Mouse (Mus musculus): Measurements from ENCODE around the gene Lrrn2. TPM values are rescaled to one million over a fixed set of nuclear protein-coding genes. Genes with fewer than 3 reads are reported as not detected.

Lrrn2 gene
- polyA plus RNA-seq, 1 experiment from 2014 or later, result 9.8 TPM

DNA sequence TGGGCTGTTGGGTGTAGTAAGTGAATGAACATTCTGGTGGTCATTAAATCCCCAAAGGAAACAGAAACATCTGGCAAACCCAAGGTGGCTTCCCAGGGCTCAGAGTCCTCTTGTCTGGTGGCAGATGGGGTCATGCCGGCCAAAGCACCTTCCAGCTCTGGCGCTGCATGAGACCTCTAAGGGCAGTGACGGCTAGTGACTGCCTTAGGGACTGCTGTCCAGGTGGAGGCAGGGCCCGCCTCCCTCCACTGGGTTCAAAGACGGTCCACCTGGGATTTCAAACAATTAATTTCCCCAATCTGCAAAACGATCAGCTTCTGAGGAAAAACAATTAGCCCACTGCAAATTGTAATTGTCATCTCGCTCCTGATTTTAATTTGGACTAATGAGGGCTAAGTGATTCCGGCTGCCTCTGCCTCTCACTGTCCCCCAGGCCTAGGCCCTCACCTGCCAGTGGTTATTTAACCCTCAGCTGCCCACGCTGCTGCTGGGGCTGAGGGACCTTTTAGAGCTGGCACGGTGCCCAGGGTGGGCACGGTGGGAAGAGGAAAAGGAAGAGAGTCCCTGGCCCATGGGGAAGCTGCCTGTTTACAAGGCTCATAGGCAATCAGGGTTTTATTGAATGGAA, 30.5 kb downstream of the Lrrn2 start:
- H3K9ac ChIP-seq, result no peak overlapping the region
- H3K4me2 ChIP-seq, result no peak overlapping the region
- ATAC-seq (ENCODE audit: insufficient number of reproducible peaks, low FRiP score), result no peak
- WGBS, result 71% methylated on average over 11 of the region's 11 CpGs
- H3K4me3 ChIP-seq, result no peak overlapping the region
- H3K27me3 ChIP-seq (replicated peaks), result no peaks in the 10 kb centered on the region
- H3K27ac ChIP-seq (ENCODE audit: poor library complexity, severe bottlenecking), result no peak overlapping the region
- 0 out of 2 replicates have a peak, but pooled peaks cover 4% of the 10 kb centered on the region for H3K4me1 ChIP-seq (replicated peaks)
- 0 out of 2 replicates have a peak, but pooled peaks cover 5% of the 10 kb centered on the region for H3K9me3 ChIP-seq (replicated peaks)
- no peaks in the 10 kb centered on the region for H3K36me3 ChIP-seq

DNA sequence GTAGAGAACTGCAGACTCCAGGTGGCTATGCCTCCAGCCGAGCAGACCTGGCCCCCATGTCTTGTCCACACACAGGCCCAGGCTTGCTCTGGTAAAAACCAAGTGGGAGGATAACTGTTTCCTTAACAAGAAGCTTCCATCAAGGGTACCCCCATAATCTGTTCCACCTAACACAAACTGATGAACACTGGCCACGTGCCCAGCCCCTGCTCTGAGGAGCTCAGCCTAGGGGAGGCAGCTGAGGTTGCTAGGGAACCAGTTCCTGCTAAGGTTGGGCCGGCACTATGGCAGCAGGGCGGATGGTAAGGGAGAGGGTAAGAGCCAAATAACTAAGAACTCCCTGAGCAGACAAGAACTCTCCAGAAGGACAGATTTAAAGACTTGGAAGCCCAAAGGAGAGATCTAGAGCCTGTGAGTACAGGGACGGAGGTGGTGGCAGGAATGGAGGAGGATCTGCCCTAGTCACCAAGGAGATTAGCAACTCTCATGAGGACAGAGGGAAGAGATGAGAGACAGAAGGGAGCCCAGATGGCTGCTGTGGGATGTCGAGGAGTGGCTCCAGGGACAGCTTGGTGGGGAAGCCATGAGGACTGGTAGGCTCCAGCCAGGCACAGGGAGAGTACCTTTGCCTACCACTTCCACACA, 35.9 kb downstream of the Lrrn2 start:
- Histone ChIP-seq H3K27me3 (replicated peaks) (0 out of 2 replicates have a peak, but pooled peaks cover 8% of the 10 kb centered on the region), H3K36me3 (no peaks in the 10 kb centered on the region), H3K4me3 (no peak overlapping the region), H3K9ac (no peak overlapping the region), H3K9me3 (replicated peaks) (no peaks in the 10 kb centered on the region), H3K4me2 (no peak overlapping the region), H3K27ac (ENCODE audit: poor library complexity, severe bottlenecking) (no peak overlapping the region), H3K4me1 (replicated peaks) (peaks cover 18% of the 10 kb centered on the region; the same call in 1 of the 2 replicates)
- ATAC-seq (ENCODE audit: insufficient number of reproducible peaks, low FRiP score), result no peak
- 54% methylated on average over 6 of the region's 6 CpGs for WGBS

DNA sequence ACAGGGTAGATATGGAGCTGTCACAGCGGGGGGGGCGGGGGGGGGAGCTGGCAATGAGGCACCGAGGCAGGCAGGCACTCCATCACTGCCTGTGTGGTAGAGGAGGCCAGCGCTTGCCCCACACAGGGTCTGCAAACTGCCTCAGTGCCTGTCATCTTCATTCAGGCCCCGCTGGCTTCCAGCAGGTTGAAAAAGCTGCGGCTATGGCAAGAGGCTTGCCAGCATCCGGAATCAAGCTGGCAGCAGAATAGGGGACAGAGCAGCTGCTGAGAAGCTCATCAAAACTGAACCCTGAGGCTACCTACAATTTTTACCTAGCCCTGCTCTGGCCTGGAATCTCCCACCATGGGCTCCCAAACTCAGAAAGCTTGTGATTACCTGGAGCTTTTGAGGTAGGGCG, 37.5 kb downstream of the Lrrn2 start:
- peaks cover 34% of the 10 kb centered on the region for H3K4me1 ChIP-seq (replicated peaks)
- H3K27ac ChIP-seq (ENCODE audit: poor library complexity, severe bottlenecking), result no peak overlapping the region
- H3K36me3 ChIP-seq, result no peaks in the 10 kb centered on the region
- no peak overlapping the region for H3K9ac ChIP-seq
- H3K9me3 ChIP-seq (replicated peaks), result no peaks in the 10 kb centered on the region
- no peak overlapping the region for H3K4me3 ChIP-seq
- WGBS, result 17% methylated on average over 8 of the region's 8 CpGs
- ATAC-seq (ENCODE audit: insufficient number of reproducible peaks, low FRiP score), result no peak
- H3K27me3 ChIP-seq (replicated peaks), result peaks cover 13% of the 10 kb centered on the region; the same call in 1 of the 2 replicates
- no peak overlapping the region for H3K4me2 ChIP-seq

- H3K9ac ChIP-seq, result no peak overlapping the region
- no peak for ATAC-seq (ENCODE audit: insufficient number of reproducible peaks, low FRiP score)
- peaks cover 13% of the 10 kb centered on the region; the same call in 1 of the 2 replicates for H3K27me3 ChIP-seq (replicated peaks)
- no peak overlapping the region for H3K4me3 ChIP-seq
- 24% methylated on average over 10 of the region's 10 CpGs for WGBS
- H3K36me3 ChIP-seq, result no peaks in the 10 kb centered on the region
- H3K4me2 ChIP-seq, result no peak overlapping the region
- peaks cover 35% of the 10 kb centered on the region for H3K4me1 ChIP-seq (replicated peaks)
- H3K9me3 ChIP-seq (replicated peaks), result no peaks in the 10 kb centered on the region
- no peak overlapping the region for H3K27ac ChIP-seq (ENCODE audit: poor library complexity, severe bottlenecking)
Observed at GRCm38 (mm10) chr1:132918117-132918680, 38.1 kb downstream of the Lrrn2 start.

DNA sequence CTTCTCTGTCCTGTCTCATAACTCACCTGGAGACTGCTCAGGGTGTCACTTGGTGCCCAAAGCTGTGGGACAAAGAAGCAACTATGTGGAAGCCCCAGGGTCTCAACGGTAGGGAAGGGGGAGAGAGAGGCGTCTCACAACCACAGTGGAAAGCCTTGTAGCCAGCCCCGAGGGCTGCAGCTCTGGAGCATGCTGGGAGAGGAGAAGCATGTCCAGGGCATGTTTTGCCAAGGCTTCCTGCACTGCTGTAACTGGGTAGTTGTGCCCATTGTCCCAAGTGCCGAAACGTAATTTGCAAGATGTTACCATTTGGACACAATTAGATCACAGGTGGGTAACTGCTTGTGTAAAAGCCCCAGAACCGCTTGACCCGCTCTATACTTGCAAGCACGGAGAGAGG, 39.2 kb downstream of the Lrrn2 start:
- Histone ChIP-seq H3K4me2 (no peak overlapping the region), H3K9me3 (replicated peaks) (no peaks in the 10 kb centered on the region), H3K4me3 (no peak overlapping the region), H3K27me3 (replicated peaks) (peaks cover 13% of the 10 kb centered on the region; the same call in 1 of the 2 replicates), H3K4me1 (replicated peaks) (peaks cover 35% of the 10 kb centered on the region), H3K27ac (ENCODE audit: poor library complexity, severe bottlenecking) (no peak overlapping the region), H3K36me3 (no peaks in the 10 kb centered on the region), H3K9ac (no peak overlapping the region)
- no peak for ATAC-seq (ENCODE audit: insufficient number of reproducible peaks, low FRiP score)
- 83% methylated on average over 8 of the region's 8 CpGs for WGBS

GRCm38 (mm10) chr1:132921071-132921470, 41.0 kb downstream of the Lrrn2 start:
- ATAC-seq (ENCODE audit: insufficient number of reproducible peaks, low FRiP score), result no peak
- Histone ChIP-seq H3K4me3 (no peak overlapping the region), H3K9me3 (replicated peaks) (no peaks in the 10 kb centered on the region), H3K36me3 (no peaks in the 10 kb centered on the region), H3K4me1 (replicated peaks) (peaks cover 35% of the 10 kb centered on the region), H3K4me2 (peak overlapping the region; percentile 27), H3K9ac (no peak overlapping the region), H3K27me3 (replicated peaks) (peaks cover 13% of the 10 kb centered on the region; the same call in 1 of the 2 replicates), H3K27ac (ENCODE audit: poor library complexity, severe bottlenecking) (no peak overlapping the region)
- WGBS, result 14% methylated on average over 13 of the region's 13 CpGs

- no peak overlapping the region for H3K4me2 ChIP-seq
- H3K4me1 ChIP-seq (replicated peaks), result peaks cover 34% of the 10 kb centered on the region
- no peak overlapping the region for H3K27ac ChIP-seq (ENCODE audit: poor library complexity, severe bottlenecking)
- H3K27me3 ChIP-seq (replicated peaks), result peaks cover 13% of the 10 kb centered on the region; the same call in 1 of the 2 replicates
- no peak overlapping the region for H3K9ac ChIP-seq
- no peaks in the 10 kb centered on the region for H3K36me3 ChIP-seq
- WGBS, result 85% methylated on average over 9 of the region's 9 CpGs
- ATAC-seq (ENCODE audit: insufficient number of reproducible peaks, low FRiP score), result no peak
- no peaks in the 10 kb centered on the region for H3K9me3 ChIP-seq (replicated peaks)
- H3K4me3 ChIP-seq, result no peak overlapping the region
Observed at GRCm38 (mm10) chr1:132922257-132922656, 42.2 kb downstream of the Lrrn2 start.

DNA sequence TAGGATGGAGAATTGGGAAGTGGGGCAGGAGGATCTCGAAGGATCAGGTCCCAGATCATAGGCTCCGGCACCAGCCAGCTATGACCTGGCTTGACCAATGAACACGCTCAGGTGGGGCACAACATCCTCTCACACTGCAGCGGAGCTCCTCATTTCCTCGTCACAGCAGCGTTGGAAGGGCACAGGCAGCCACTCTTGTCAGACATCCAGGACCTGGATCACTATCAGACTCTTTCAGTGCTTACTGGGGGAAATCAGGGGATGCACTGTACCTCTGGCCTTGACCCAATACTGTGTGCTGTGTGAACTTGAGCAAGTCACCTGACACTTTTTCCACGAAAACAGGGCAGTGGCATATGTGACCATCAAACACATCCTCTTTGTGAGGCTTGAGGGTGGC, 45.2 kb downstream of the Lrrn2 start:
- Histone ChIP-seq H3K9me3 (replicated peaks) (no peaks in the 10 kb centered on the region), H3K4me3 (no peak overlapping the region), H3K36me3 (no peaks in the 10 kb centered on the region), H3K9ac (no peak overlapping the region), H3K27ac (ENCODE audit: poor library complexity, severe bottlenecking) (no peak overlapping the region), H3K4me1 (replicated peaks) (peaks cover 27% of the 10 kb centered on the region), H3K27me3 (replicated peaks) (peaks cover 5% of the 10 kb centered on the region; the same call in 1 of the 2 replicates), H3K4me2 (no peak overlapping the region)
- no peak for ATAC-seq (ENCODE audit: insufficient number of reproducible peaks, low FRiP score)
- WGBS, result 75% methylated on average over 7 of the region's 7 CpGs

DNA sequence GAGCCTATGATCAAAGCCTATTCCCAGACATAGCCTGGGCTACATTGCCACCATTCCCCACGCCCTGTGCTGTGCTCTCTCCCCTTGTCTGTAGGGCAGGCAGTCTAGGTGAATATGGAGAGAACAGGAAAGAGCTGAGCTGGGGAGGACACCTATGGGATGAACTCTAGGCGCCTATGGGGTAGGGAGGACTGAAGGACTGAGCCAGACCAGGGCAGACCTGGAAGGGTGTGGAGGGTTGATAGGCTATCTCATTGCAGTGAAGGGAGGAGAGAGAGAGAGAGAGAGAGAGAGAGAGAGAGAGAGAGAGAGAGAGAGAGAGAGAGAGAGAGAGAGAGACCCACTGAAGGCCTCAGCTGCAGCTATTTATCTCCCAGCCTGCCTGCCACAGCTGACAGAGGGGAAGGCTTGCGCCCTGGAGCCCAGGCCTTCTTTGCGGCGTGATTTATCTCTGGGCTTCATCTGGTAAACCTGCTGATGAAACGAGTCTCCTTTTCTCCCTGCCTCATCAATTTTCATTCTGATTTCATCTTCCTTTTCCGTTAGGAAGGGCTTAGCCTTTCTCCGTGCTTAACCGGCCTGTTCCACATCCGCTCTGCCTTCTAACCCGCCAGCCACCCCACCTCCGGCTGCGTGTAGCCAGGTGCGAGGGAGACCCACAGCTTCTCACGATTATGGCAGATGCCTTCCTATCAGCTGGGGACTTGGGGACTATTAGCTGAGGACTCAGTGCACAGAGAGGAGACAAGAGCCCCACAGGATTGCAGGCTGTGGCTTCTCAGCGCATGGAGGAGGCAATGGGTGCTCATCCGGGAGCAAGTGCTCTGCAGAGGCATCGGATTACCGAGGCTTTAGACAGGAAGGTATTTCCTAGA, 48.2 kb downstream of the Lrrn2 start:
- WGBS, result 34% methylated on average over 19 of the region's 19 CpGs

DNA sequence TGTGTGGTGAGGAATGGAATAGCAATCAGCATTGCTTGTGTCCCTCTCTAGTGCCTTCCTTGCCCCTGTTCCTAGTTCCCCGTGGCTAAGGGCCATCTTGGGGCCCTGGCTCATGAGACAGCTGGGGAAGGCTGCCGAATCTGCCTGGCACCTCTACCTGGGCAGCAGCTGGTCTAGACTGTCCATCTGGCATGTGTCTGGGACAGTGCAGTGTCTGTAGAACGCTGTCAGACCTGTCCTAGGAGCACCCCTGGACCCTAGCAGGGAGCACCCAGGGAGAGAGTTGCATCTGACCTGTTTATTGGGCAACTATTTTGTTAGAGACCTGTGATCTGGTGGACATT, 48.8 kb downstream of the Lrrn2 start:
- no peak overlapping the region for H3K9ac ChIP-seq
- H3K4me1 ChIP-seq (replicated peaks), result peaks cover 11% of the 10 kb centered on the region
- H3K9me3 ChIP-seq (replicated peaks), result no peaks in the 10 kb centered on the region
- no peaks in the 10 kb centered on the region for H3K27me3 ChIP-seq (replicated peaks)
- ATAC-seq (ENCODE audit: insufficient number of reproducible peaks, low FRiP score), result no peak
- 66% methylated on average over 3 of the region's 3 CpGs for WGBS
- no peak overlapping the region for H3K4me3 ChIP-seq
- no peaks in the 10 kb centered on the region for H3K36me3 ChIP-seq
- H3K27ac ChIP-seq (ENCODE audit: poor library complexity, severe bottlenecking), result no peak overlapping the region
- H3K4me2 ChIP-seq, result no peak overlapping the region

More for the DNA sequence above, 48.2 kb downstream of the Lrrn2 start:
- peaks cover 11% of the 10 kb centered on the region for H3K4me1 ChIP-seq (replicated peaks)
- H3K36me3 ChIP-seq, result no peaks in the 10 kb centered on the region
- H3K27ac ChIP-seq (ENCODE audit: poor library complexity, severe bottlenecking), result no peak overlapping the region
- no peaks in the 10 kb centered on the region for H3K9me3 ChIP-seq (replicated peaks)
- H3K27me3 ChIP-seq (replicated peaks), result no peaks in the 10 kb centered on the region
- no peak for ATAC-seq (ENCODE audit: insufficient number of reproducible peaks, low FRiP score)
- H3K4me3 ChIP-seq, result no peak overlapping the region
- no peak overlapping the region for H3K4me2 ChIP-seq
- H3K9ac ChIP-seq, result no peak overlapping the region

- Histone ChIP-seq H3K27me3 (replicated peaks) (no peaks in the 10 kb centered on the region), H3K4me3 (no peak overlapping the region), H3K36me3 (no peaks in the 10 kb centered on the region), H3K4me2 (no peak overlapping the region), H3K4me1 (replicated peaks) (peaks cover 18% of the 10 kb centered on the region), H3K27ac (ENCODE audit: poor library complexity, severe bottlenecking) (no peak overlapping the region), H3K9me3 (replicated peaks) (no peaks in the 10 kb centered on the region), H3K9ac (no peak overlapping the region)
- no peak for ATAC-seq (ENCODE audit: insufficient number of reproducible peaks, low FRiP score)
- WGBS, result 74% methylated on average over 4 of the region's 4 CpGs
Observed at GRCm38 (mm10) chr1:132930291-132930690, 50.2 kb downstream of the Lrrn2 start.

Data from heart, embryonic 12.5 days (tissue).